Mouse (Mus musculus): ENCODE measurements around the gene Pin1rt1. TPM values are rescaled to one million over a fixed set of nuclear protein-coding genes. Genes with fewer than 3 reads are reported as not detected.

Gene Pin1rt1
- total and polyA plus RNA-seq, 3 experiments = not detected

- Histone ChIP-seq H3K9ac (ENCODE audit: insufficient read depth, low read depth) (peak within 1 kb of the TSS; percentile 68), H3K9me3 (replicated peaks; ENCODE audit: low read length) (no peaks in the 10 kb centered on the region), H3K4me1 (ENCODE audit: control insufficient read depth in 1 of 2, insufficient read depth in 2 of 2) (peaks cover 0 to 14% of the 10 kb centered on the region in 2 experiments; a peak in 3 of 4 replicates), H3K27ac (ENCODE audit: insufficient read depth, low read depth) (no peak within 1 kb of the TSS; the same call in 1 of the 2 replicates), H3K36me3 (replicated peaks in 1 of 2; ENCODE audit: control insufficient read depth in 1 of 2, insufficient read depth in 1 of 2, low read length in 1 of 2) (no peaks in the 10 kb centered on the region), H3K4me2 (ENCODE audit: insufficient read depth, low read depth, poor library complexity, severe bottlenecking) (peak within 1 kb of the TSS; percentile 59), H3K79me2 (replicated peaks; ENCODE audit: control insufficient read depth, extremely low read depth, insufficient read depth, poor library complexity, severe bottlenecking) (no peaks in the 10 kb centered on the region), H3K4me3 (replicated peaks in 1 of 3; ENCODE audit: low read depth in 2 of 3, low read length in 2 of 3, poor library complexity in 1 of 3) (peak within 1 kb of the TSS; percentile 44 to 72 (median 48)), H3K27me3 (replicated peaks) (no peaks in the 10 kb centered on the region)
- in situ Hi-C loops (cut with MboI; ENCODE audit: low pct_ligation_motif_present, low pct_unique_long_range_greater_than_20kb, low sequenced_read_pairs) = no loop called here
- no peak for DNase-seq (ENCODE audit: extremely low read depth)
- dilution Hi-C loops (cut with MboI; ENCODE audit: extremely low pct_ligation_motif_present, extremely low pct_unique_long_range_greater_than_20kb, low sequenced_read_pairs) = no loop called here
- TF ChIP-seq NRF1 (IDR thresholded peaks at IDR 0.05; ENCODE audit: low read depth, low read length) = peak; percentile 64
- peak; percentile 36; the same call in 1 of the 2 replicates for TF ChIP-seq HCFC1 (IDR thresholded peaks at IDR 0.05; ENCODE audit: low read depth, low read length)
- no peak for TF ChIP-seq JUND (conservative IDR thresholded peaks at IDR 0.05; ENCODE audit: low read depth, low read length)
- TF ChIP-seq TCF12 (IDR thresholded peaks at IDR 0.05; ENCODE audit: low read depth, low read length) = peak; percentile 19; the same call in 1 of the 2 replicates
- TF ChIP-seq GABPA (IDR thresholded peaks at IDR 0.05; ENCODE audit: insufficient replicate concordance, low read depth, low read length) = no peak
- TF ChIP-seq POLR2A (IDR thresholded peaks at IDR 0.05; ENCODE audit: low read depth, low read length) = 0 out of 2 replicates have a peak, but pooled peaks have one; percentile 37
- no peak for TF ChIP-seq CHD2 (IDR thresholded peaks at IDR 0.05; ENCODE audit: low read length)
Measured at GRCm38 (mm10) chr2:104711585-104712485, 4.3 kb downstream of the Pin1rt1 start, which contains the start of gene Tcp11l1. Tcp11l1 (minus strand) TSS chr2:104712169.

- no peaks in the 10 kb centered on the region for H3K9me3 ChIP-seq (replicated peaks; ENCODE audit: low read length)
- no peaks in the 10 kb centered on the region for H3K27me3 ChIP-seq (replicated peaks)
- peak overlapping the region; percentile 68; the same call in 1 of the 2 replicates for H3K9ac ChIP-seq (ENCODE audit: insufficient read depth, low read depth)
- dilution Hi-C loops (cut with MboI; ENCODE audit: extremely low pct_ligation_motif_present, extremely low pct_unique_long_range_greater_than_20kb, low sequenced_read_pairs) = no loop called here
- peak overlapping the region; percentile 59 for H3K4me2 ChIP-seq (ENCODE audit: insufficient read depth, low read depth, poor library complexity, severe bottlenecking)
- 0 out of 2 replicates have a peak, but pooled peaks have one; percentile 55 for TF ChIP-seq SIN3A (IDR thresholded peaks at IDR 0.05; ENCODE audit: low read length)
- no peak for TF ChIP-seq ZMIZ1 (IDR thresholded peaks at IDR 0.05; ENCODE audit: low read depth, low read length)
- H3K36me3 ChIP-seq (replicated peaks in 1 of 2; ENCODE audit: control insufficient read depth in 1 of 2, insufficient read depth in 1 of 2, low read length in 1 of 2) = no peaks in the 10 kb centered on the region
- in situ Hi-C loops (cut with MboI; ENCODE audit: low pct_ligation_motif_present, low pct_unique_long_range_greater_than_20kb, low sequenced_read_pairs) = no loop called here
- H3K79me2 ChIP-seq (replicated peaks; ENCODE audit: control insufficient read depth, extremely low read depth, insufficient read depth, poor library complexity, severe bottlenecking) = no peaks in the 10 kb centered on the region
- peak overlapping the region; percentile 44 to 72 (median 48) for H3K4me3 ChIP-seq (replicated peaks in 1 of 3; ENCODE audit: low read depth in 2 of 3, low read length in 2 of 3, poor library complexity in 1 of 3)
- H3K4me1 ChIP-seq (ENCODE audit: control insufficient read depth in 1 of 2, insufficient read depth in 2 of 2) = peaks cover 0 to 12% of the 10 kb centered on the region in 2 experiments; a peak in 3 of 4 replicates
- no peak for DNase-seq (ENCODE audit: extremely low read depth)
- H3K27ac ChIP-seq (ENCODE audit: insufficient read depth, low read depth) = no peak overlapping the region
Measured at GRCm38 (mm10) chr2:104710670-104711370, 5.4 kb downstream of the Pin1rt1 start.

All from CH12.LX (cell line).